Comparison of ENCODE assay signal across 8 mouse cellular contexts in genomic region chr6:70805267-70805666, GRCm38 (mm10). TPM values are rescaled to one million over a fixed set of nuclear protein-coding genes. Genes with fewer than 3 reads are reported as not detected.
DNase-seq lines count a peak whose midpoint lies in the region; ATAC-seq and TF ChIP-seq lines count a peak whose summit lies in the region.

No protein-coding gene starts in this region.

- H3ac ChIP-seq in myocyte (ENCODE audit: control insufficient read depth, insufficient read length), result no peak overlapping the region

- no peaks in the 10 kb centered on the region for H3K9me3 ChIP-seq in embryonic facial prominence, embryonic 14.5 days (ENCODE audit: control insufficient read depth, low read length)
- H3K9me3 ChIP-seq in heart, embryonic 14.5 days (ENCODE audit: control insufficient read depth, low read length), result no peaks in the 10 kb centered on the region
- H3K9me3 ChIP-seq in kidney, postnatal 0 days (replicated peaks; ENCODE audit: low read length), result no peaks in the 10 kb centered on the region
- H3K9me3 ChIP-seq in liver, embryonic 12.5 days (replicated peaks), result no peaks in the 10 kb centered on the region
- no peaks in the 10 kb centered on the region for H3K9me3 ChIP-seq in stomach, embryonic 16.5 days (replicated peaks; ENCODE audit: control insufficient read depth, low read length)

- no peak overlapping the region for H3K27ac ChIP-seq in embryonic facial prominence, embryonic 14.5 days (replicated peaks; ENCODE audit: low read depth, low read length)
- no peak overlapping the region for H3K27ac ChIP-seq in heart, embryonic 14.5 days (replicated peaks in 1 of 2; ENCODE audit: control insufficient read depth in 1 of 2, insufficient read depth in 1 of 2, low read depth in 2 of 2, low read length in 2 of 2)
- H3K27ac ChIP-seq in kidney, postnatal 0 days, result no peak overlapping the region
- 0 out of 2 replicates have a peak overlapping the region, but pooled peaks have one; percentile 60 for H3K27ac ChIP-seq in liver, embryonic 12.5 days
- H3K27ac ChIP-seq in stomach, embryonic 16.5 days (ENCODE audit: low read length), result no peak overlapping the region

- peak; percentile 78 for ATAC-seq in embryonic facial prominence, embryonic 14.5 days (ENCODE audit: low read depth)
- ATAC-seq in heart, embryonic 14.5 days (ENCODE audit: insufficient number of reproducible peaks, insufficient read depth, low FRiP score, low read depth), result 0 out of 2 replicates have a peak, but pooled peaks have one; percentile 71
- ATAC-seq in kidney, postnatal 0 days (replicated peaks; ENCODE audit: low FRiP score, low read depth), result peak; percentile 47; the same call in 1 of the 2 replicates
- peak; percentile 69 for ATAC-seq in liver, embryonic 12.5 days
- peak; percentile 69; the same call in 1 of the 2 replicates for ATAC-seq in stomach, embryonic 16.5 days (ENCODE audit: insufficient read depth, low FRiP score)

- DNase-seq in CD4-positive helper T cell, adult 2 months (ENCODE audit: low read depth, low spot score), result peak; percentile 77
- DNase-seq in adrenal gland, postnatal 25 days, result peak; percentile 35
- peak; percentile 73 for DNase-seq in embryonic facial prominence, embryonic 14.5 days (ENCODE audit: low spot score)
- DNase-seq in kidney, postnatal 0 days (ENCODE audit: low spot score), result peak; percentile 83

- no peak overlapping the region for H3K4me3 ChIP-seq in embryonic facial prominence, embryonic 14.5 days (ENCODE audit: low read depth, low read length)
- H3K4me3 ChIP-seq in heart, embryonic 14.5 days (ENCODE audit: control insufficient read depth in 1 of 2, insufficient read depth in 1 of 2, low read depth in 1 of 2, low read length in 2 of 2), result peak overlapping the region in 1 of 2 experiments; percentile 18; a peak in 1 of 4 replicates
- no peak overlapping the region for H3K4me3 ChIP-seq in kidney, postnatal 0 days (replicated peaks; ENCODE audit: low read depth, low read length)
- peak overlapping the region; percentile 37 for H3K4me3 ChIP-seq in liver, embryonic 12.5 days
- no peak overlapping the region for H3K4me3 ChIP-seq in myocyte
- H3K4me3 ChIP-seq in stomach, embryonic 16.5 days (replicated peaks; ENCODE audit: low read length), result peak overlapping the region; percentile 17; the same call in 1 of the 2 replicates

- peak; percentile 69 for TF ChIP-seq CTCF in kidney, postnatal 0 days (IDR thresholded peaks at IDR 0.05; ENCODE audit: low read depth)

- H3K36me3 ChIP-seq in embryonic facial prominence, embryonic 14.5 days (ENCODE audit: control insufficient read depth, insufficient read depth, low read length), result no peaks in the 10 kb centered on the region
- H3K36me3 ChIP-seq in heart, embryonic 14.5 days (ENCODE audit: control insufficient read depth, insufficient read depth, low read length), result no peaks in the 10 kb centered on the region
- H3K36me3 ChIP-seq in kidney, postnatal 0 days (ENCODE audit: insufficient read depth, low read length), result no peaks in the 10 kb centered on the region
- no peaks in the 10 kb centered on the region for H3K36me3 ChIP-seq in liver, embryonic 12.5 days
- H3K36me3 ChIP-seq in myocyte (ENCODE audit: control insufficient read depth, insufficient read depth), result no peaks in the 10 kb centered on the region
- H3K36me3 ChIP-seq in stomach, embryonic 16.5 days (ENCODE audit: control insufficient read depth, insufficient read depth, low read length), result no peaks in the 10 kb centered on the region

- H3K27me3 ChIP-seq in embryonic facial prominence, embryonic 14.5 days (replicated peaks; ENCODE audit: control insufficient read depth, insufficient read depth, low read length), result no peaks in the 10 kb centered on the region
- H3K27me3 ChIP-seq in heart, embryonic 14.5 days (ENCODE audit: control insufficient read depth, insufficient read depth, low read length), result no peaks in the 10 kb centered on the region
- H3K27me3 ChIP-seq in kidney, postnatal 0 days (ENCODE audit: insufficient read depth, low read length), result no peaks in the 10 kb centered on the region
- no peaks in the 10 kb centered on the region for H3K27me3 ChIP-seq in liver, embryonic 12.5 days (replicated peaks)
- H3K27me3 ChIP-seq in myocyte (ENCODE audit: control insufficient read depth, insufficient read depth, insufficient read length), result peaks cover 8% of the 10 kb centered on the region
- H3K27me3 ChIP-seq in stomach, embryonic 16.5 days (ENCODE audit: control insufficient read depth, insufficient read depth, low read length), result no peaks in the 10 kb centered on the region; the same call in 1 of the 2 replicates

- H3K4me2 ChIP-seq in embryonic facial prominence, embryonic 14.5 days (ENCODE audit: low read depth, low read length), result peak overlapping the region; percentile 40
- H3K4me2 ChIP-seq in heart, embryonic 14.5 days (ENCODE audit: low read length), result peak overlapping the region; percentile 56
- H3K4me2 ChIP-seq in kidney, postnatal 0 days (ENCODE audit: low read length), result peak overlapping the region; percentile 40
- peak overlapping the region; percentile 68 for H3K4me2 ChIP-seq in liver, embryonic 12.5 days
- peak overlapping the region; percentile 65 for H3K4me2 ChIP-seq in myocyte (ENCODE audit: low read depth)
- peak overlapping the region; percentile 45 for H3K4me2 ChIP-seq in stomach, embryonic 16.5 days (ENCODE audit: low read depth, low read length)

- TF ChIP-seq POLR2A in myocyte (IDR thresholded peaks at IDR 0.05; ENCODE audit: insufficient read length, low read depth), result no peak

- 12% methylated on average over 7 of the region's 7 CpGs for WGBS in embryonic facial prominence, embryonic 14.5 days
- WGBS in heart, embryonic 14.5 days, result 11% methylated on average over 7 of the region's 7 CpGs
- WGBS in kidney, postnatal 0 days, result 11% methylated on average over 7 of the region's 7 CpGs
- 6% methylated on average over 7 of the region's 7 CpGs for WGBS in liver, embryonic 12.5 days (ENCODE audit: insufficient replicate concordance)
- 14% methylated on average over 7 of the region's 7 CpGs for WGBS in stomach, embryonic 16.5 days

- no peaks in the 10 kb centered on the region for H3K79me2 ChIP-seq in myocyte (ENCODE audit: control insufficient read depth, insufficient read depth)

- no peak overlapping the region for H3K9ac ChIP-seq in embryonic facial prominence, embryonic 14.5 days (ENCODE audit: low read depth, low read length)
- H3K9ac ChIP-seq in heart, embryonic 14.5 days (ENCODE audit: low read length), result peak overlapping the region; percentile 45
- no peak overlapping the region for H3K9ac ChIP-seq in kidney, postnatal 0 days (ENCODE audit: low read depth, low read length)
- H3K9ac ChIP-seq in liver, embryonic 12.5 days, result peak overlapping the region; percentile 44; the same call in 1 of the 2 replicates
- no peak overlapping the region for H3K9ac ChIP-seq in stomach, embryonic 16.5 days (ENCODE audit: low read length)

- H3K4me1 ChIP-seq in embryonic facial prominence, embryonic 14.5 days (ENCODE audit: control insufficient read depth, insufficient read depth, low read length), result no peaks in the 10 kb centered on the region
- peaks cover 6 to 7% of the 10 kb centered on the region in 2 experiments; a peak in 2 of 4 replicates for H3K4me1 ChIP-seq in heart, embryonic 14.5 days (ENCODE audit: control insufficient read depth in 2 of 2, insufficient read depth in 2 of 2, low read length in 2 of 2)
- no peaks in the 10 kb centered on the region for H3K4me1 ChIP-seq in kidney, postnatal 0 days (replicated peaks; ENCODE audit: insufficient read depth, low read length)
- peaks cover 17% of the 10 kb centered on the region for H3K4me1 ChIP-seq in liver, embryonic 12.5 days
- H3K4me1 ChIP-seq in stomach, embryonic 16.5 days (ENCODE audit: control insufficient read depth, insufficient read depth, low read length), result peaks cover 6% of the 10 kb centered on the region; the same call in 1 of the 2 replicates

TF ChIP-seq in myocyte, 11 proteins besides CTCF, POLR2A, EP300 and RAD21:
- TF ChIP-seq POLR2AphosphoS2 (IDR thresholded peaks at IDR 0.05; ENCODE audit: insufficient read length, low read depth) (no peak), CEBPB (IDR thresholded peaks at IDR 0.05; ENCODE audit: insufficient read depth, poor library complexity, severe bottlenecking) (no peak), TCF3 (IDR thresholded peaks at IDR 0.05; ENCODE audit: insufficient read length, low read depth) (no peak), E2F4 (IDR thresholded peaks at IDR 0.05; ENCODE audit: insufficient read depth) (no peak), SRF (IDR thresholded peaks at IDR 0.05; ENCODE audit: control insufficient read depth, insufficient read length, low read depth) (no peak), TCF12 (IDR thresholded peaks at IDR 0.05; ENCODE audit: insufficient read depth, poor library complexity, severe bottlenecking) (no peak), MAX (IDR thresholded peaks at IDR 0.05; ENCODE audit: low read depth) (no peak), MYOD1 (IDR thresholded peaks at IDR 0.05; ENCODE audit: control insufficient read depth in 1 of 3, insufficient read length in 2 of 3, low read depth in 2 of 3) (no peak), MYOG (IDR thresholded peaks at IDR 0.05; ENCODE audit: control insufficient read depth in 1 of 3, insufficient read depth in 1 of 3, insufficient read length in 2 of 3, low read depth in 2 of 3) (no peak), REST (IDR thresholded peaks at IDR 0.05; ENCODE audit: insufficient read depth, insufficient read length) (no peak), USF1 (IDR thresholded peaks at IDR 0.05; ENCODE audit: low read depth) (no peak)

RNA-seq across cellular contexts. Expression of gene Rpia, which starts 13.2 kb away (rescaled TPM):
- 22.0 and 26.2 TPM in 2 replicates for total RNA-seq in adrenal gland, postnatal 25 days (2021)
- 3.0 and 3.3 TPM in 2 replicates for polyA plus RNA-seq in embryonic facial prominence, embryonic 14.5 days (2014; fragmentation: Nextera tagmentation; extraction: Ambion mirVana)
- polyA plus RNA-seq in heart, embryonic 14.5 days (2014; fragmentation: Nextera tagmentation; extraction: Ambion mirVana), result 1.4 and 1.5 TPM in 2 replicates
- 2.4 and 2.6 TPM in 2 replicates for polyA plus RNA-seq in kidney, postnatal 0 days (2015; fragmentation: Nextera tagmentation; extraction: Ambion mirVana)
- 4.5 and 5.1 TPM in 2 replicates for polyA plus RNA-seq in liver, embryonic 12.5 days (2016; fragmentation: Nextera tagmentation; extraction: Ambion mirVana)
- 11.6 TPM for polyA plus RNA-seq in myocyte (2012; fragmentation: generic; extraction: Trizol)
- polyA plus RNA-seq in stomach, embryonic 16.5 days (2015; fragmentation: Nextera tagmentation; extraction: Ambion mirVana), result 2.8 and 3.5 TPM in 2 replicates

RNA-seq across cellular contexts. Expression of gene Eif2ak3, which starts 39.0 kb away (rescaled TPM):
- 19.1 and 22.6 TPM in 2 replicates for total RNA-seq in adrenal gland, postnatal 25 days (2021)
- 13.0 and 15.9 TPM in 2 replicates for polyA plus RNA-seq in embryonic facial prominence, embryonic 14.5 days (2014; fragmentation: Nextera tagmentation; extraction: Ambion mirVana)
- polyA plus RNA-seq in heart, embryonic 14.5 days (2014; fragmentation: Nextera tagmentation; extraction: Ambion mirVana), result 5.0 and 5.3 TPM in 2 replicates
- 12.2 and 12.5 TPM in 2 replicates for polyA plus RNA-seq in kidney, postnatal 0 days (2015; fragmentation: Nextera tagmentation; extraction: Ambion mirVana)
- 5.2 and 6.2 TPM in 2 replicates for polyA plus RNA-seq in liver, embryonic 12.5 days (2016; fragmentation: Nextera tagmentation; extraction: Ambion mirVana)
- 3.3 TPM for polyA plus RNA-seq in myocyte (2012; fragmentation: generic; extraction: Trizol)
- 10.9 and 11.1 TPM in 2 replicates for polyA plus RNA-seq in stomach, embryonic 16.5 days (2015; fragmentation: Nextera tagmentation; extraction: Ambion mirVana)

Comparison
In these comparisons a context has a peak if more than half of its experiments do, and no peak if none do; other contexts are left out.
1. H3K4me3 ChIP-seq: peak in liver, embryonic 12.5 days (single experiment) and stomach, embryonic 16.5 days (single experiment); none in embryonic facial prominence, embryonic 14.5 days (single experiment), kidney, postnatal 0 days (single experiment) and myocyte (single experiment).
2. H3K9ac ChIP-seq: peak in heart, embryonic 14.5 days (single experiment) and liver, embryonic 12.5 days (single experiment); none in embryonic facial prominence, embryonic 14.5 days (single experiment), kidney, postnatal 0 days (single experiment) and stomach, embryonic 16.5 days (single experiment).
3. Peak in every context shown above with its lines, with median percentiles within 50 percentile points of each other: DNase-seq, ATAC-seq and H3K4me2 ChIP-seq.